Comparison of ENCODE assay signal across 22 mouse cellular contexts in genomic region chr17:30675021-30675740, GRCm38 (mm10).
"Had no signal": no experiment of that assay in that cellular context is flagged by ENCODE, and none has a peak within 500 bp of the region (broad histone marks: within the 10 kb centered on the region; RNA-seq: fewer than 3 reads in every experiment).

No protein-coding gene starts in this region.

- DNase-seq: kidney, adult 18-20 months; kidney, adult 9 months; kidney, postnatal 25 days; layer of hippocampus, postnatal 36 days; liver; lung, adult 18-20 months; lung, postnatal 14 days; right cerebral cortex, adult 18-20 months; spleen, adult 18-20 months; thymus, adult 2 months; thymus, postnatal 14 days; thymus, postnatal 4 days had no signal

- H3K4me2 ChIP-seq: limb, embryonic 13.5 days; liver, embryonic 12.5 days; liver, embryonic 15.5 days; midbrain, embryonic 12.5 days; midbrain, embryonic 15.5 days; neural tube, embryonic 12.5 days; neural tube, embryonic 15.5 days; stomach, embryonic 15.5 days had no signal

- H3K9ac ChIP-seq: limb, embryonic 13.5 days; liver, embryonic 12.5 days; liver, embryonic 15.5 days; midbrain, embryonic 12.5 days; midbrain, embryonic 15.5 days; neural tube, embryonic 12.5 days; neural tube, embryonic 15.5 days; stomach, embryonic 15.5 days had no signal

- H3K27me3 ChIP-seq: limb, embryonic 13.5 days; liver, embryonic 12.5 days; liver, embryonic 15.5 days; midbrain, embryonic 12.5 days; midbrain, embryonic 15.5 days; neural tube, embryonic 12.5 days; neural tube, embryonic 15.5 days; stomach, embryonic 15.5 days had no signal

- H3K9me3 ChIP-seq: limb, embryonic 10.5 days; liver, embryonic 12.5 days; liver, embryonic 15.5 days; midbrain, embryonic 12.5 days; midbrain, embryonic 15.5 days; neural tube, embryonic 12.5 days; neural tube, embryonic 15.5 days; stomach, embryonic 15.5 days had no signal

- H3K36me3 ChIP-seq: limb, embryonic 10.5 days; limb, embryonic 13.5 days; liver, embryonic 15.5 days; midbrain, embryonic 12.5 days; midbrain, embryonic 15.5 days; neural tube, embryonic 12.5 days; neural tube, embryonic 15.5 days; stomach, embryonic 15.5 days had no signal

- ATAC-seq: liver, embryonic 12.5 days; midbrain, embryonic 15.5 days had no signal

- H3K27ac ChIP-seq: limb, embryonic 10.5 days; limb, embryonic 13.5 days; liver, embryonic 12.5 days; liver, embryonic 15.5 days; macrophage; midbrain, embryonic 12.5 days; midbrain, embryonic 15.5 days; neural tube, embryonic 12.5 days; neural tube, embryonic 15.5 days; stomach, embryonic 15.5 days had no signal

- H3K4me1 ChIP-seq: limb, embryonic 10.5 days; limb, embryonic 13.5 days; liver, embryonic 12.5 days; liver, embryonic 15.5 days; neural tube, embryonic 12.5 days; stomach, embryonic 15.5 days had no signal

- H3K4me3 ChIP-seq: limb, embryonic 10.5 days; limb, embryonic 13.5 days; liver, embryonic 12.5 days; liver, embryonic 15.5 days; midbrain, embryonic 12.5 days; midbrain, embryonic 15.5 days; neural tube, embryonic 12.5 days; neural tube, embryonic 15.5 days; stomach, embryonic 15.5 days had no signal
